Mouse (Mus musculus) heart, embryonic 13.5 days (tissue): ENCODE measurements at regions not wholly inside any gene's neighbourhood (a gene's known extent, or its start where the extent isn't known, plus 50 kb on each side); places are given as distances from the start of the nearest gene placed in this dataset.

Experiments
- ATAC-seq: fragments of 200-750 bp; cut with Nextera tagmentation; 2 replicates; pipeline ENCODE4 v1.8.0; 2017; ENCODE audit warnings: moderate TSS enrichment; ENCODE audit not compliant: insufficient number of reproducible peaks, low FRiP score, low TSS enrichment; ENCODE audit errors: extremely low read depth
- H3K27ac ChIP-seq: fragments of 300-500 bp; sonication (generic); replicated peaks from 2 replicates; pipeline ENCODE4 v1.5.1; 2015; ENCODE audit warnings: moderate library complexity, mild to moderate bottlenecking, inconsistent platforms
- H3K27me3 ChIP-seq: fragments of 300-500 bp; sonication (generic); replicated peaks from 2 replicates; pipeline ENCODE4 v1.6.1; 2015; ENCODE audit warnings: mild to moderate bottlenecking, inconsistent platforms
- H3K36me3 ChIP-seq: fragments of 300-500 bp; sonication (generic); 2 replicates; pipeline ENCODE4 v1.6.1; 2015; ENCODE audit warnings: mild to moderate bottlenecking, inconsistent platforms
- H3K4me1 ChIP-seq: fragments of 300-500 bp; sonication (generic); 2 replicates; pipeline ENCODE4 v1.6.1; 2015; ENCODE audit warnings: inconsistent platforms
- H3K4me2 ChIP-seq: fragments of 300-500 bp; sonication (generic); 2 replicates; pipeline ENCODE4 v1.6.1; 2015; ENCODE audit warnings: inconsistent platforms, mild to moderate bottlenecking, moderate library complexity
- H3K4me3 ChIP-seq: fragments of 300-500 bp; sonication (generic); 2 replicates; pipeline ENCODE4 v1.5.1; 2015; ENCODE audit warnings: moderate library complexity, mild to moderate bottlenecking, inconsistent platforms
- H3K9ac ChIP-seq: fragments of 300-500 bp; sonication (generic); 2 replicates; pipeline ENCODE4 v1.6.1; 2015; ENCODE audit warnings: inconsistent platforms, mild to moderate bottlenecking, moderate library complexity
- H3K9me3 ChIP-seq: fragments of 300-500 bp; sonication (generic); 2 replicates; pipeline ENCODE4 v1.6.1; 2016; ENCODE audit warnings: inconsistent platforms
- WGBS: fragments of 180-500 bp; shearing (Covaris S2); methylation state at CpG from one replicate; pipeline ENCODE4 v1.1.7; 2015; ENCODE audit warnings: mixed read lengths; 5-methylcytosine and 5-hydroxymethylcytosine counted together

- no peak for ATAC-seq
- Histone ChIP-seq H3K4me2 (no peak overlapping the region), H3K27ac (no peak overlapping the region), H3K36me3 (no peaks in the 10 kb centered on the region), H3K9me3 (no peaks in the 10 kb centered on the region), H3K9ac (no peak overlapping the region), H3K27me3 (no peaks in the 10 kb centered on the region), H3K4me3 (no peak overlapping the region), H3K4me1 (no peaks in the 10 kb centered on the region)
- WGBS: 62% methylated on average over 5 of the region's 5 CpGs
Measured at GRCm38 (mm10) chr3:39714056-39714592, 817.0 kb upstream of the Intu start.

GRCm38 (mm10) chr3:39718946-39719545 is 812.0 kb upstream of the Intu start:
- Histone ChIP-seq H3K27me3 (no peaks in the 10 kb centered on the region), H3K36me3 (no peaks in the 10 kb centered on the region), H3K4me2 (no peak overlapping the region), H3K4me1 (no peaks in the 10 kb centered on the region), H3K4me3 (no peak overlapping the region), H3K9ac (no peak overlapping the region), H3K9me3 (no peaks in the 10 kb centered on the region), H3K27ac (no peak overlapping the region; the same call in 1 of the 2 replicates)
- no peak for ATAC-seq
- 67% methylated on average over 11 of the region's 11 CpGs for WGBS

GRCm38 (mm10) chr3:39725755-39726154 is 805.3 kb upstream of the Intu start:
- Histone ChIP-seq H3K4me3 (no peak overlapping the region), H3K9me3 (no peaks in the 10 kb centered on the region), H3K36me3 (no peaks in the 10 kb centered on the region), H3K4me1 (peaks cover 5% of the 10 kb centered on the region), H3K4me2 (no peak overlapping the region), H3K27me3 (no peaks in the 10 kb centered on the region), H3K27ac (no peak overlapping the region), H3K9ac (no peak overlapping the region)
- 58% methylated on average over 3 of the region's 3 CpGs for WGBS
- ATAC-seq: no peak

- no peak overlapping the region for H3K27ac ChIP-seq
- no peak for ATAC-seq
- H3K4me2 ChIP-seq: no peak overlapping the region
- H3K9ac ChIP-seq: no peak overlapping the region
- WGBS: 32% methylated on average over 1 of the region's 1 CpGs
- no peaks in the 10 kb centered on the region for H3K36me3 ChIP-seq
- H3K4me1 ChIP-seq: peaks cover 12% of the 10 kb centered on the region
- H3K27me3 ChIP-seq: no peaks in the 10 kb centered on the region
- H3K4me3 ChIP-seq: no peak overlapping the region
- no peaks in the 10 kb centered on the region for H3K9me3 ChIP-seq
Measured at GRCm38 (mm10) chr3:39736639-39737038, 794.4 kb upstream of the Intu start.

GRCm38 (mm10) chr3:39745947-39746346 is 785.1 kb upstream of the Intu start:
- Histone ChIP-seq H3K27ac (no peak overlapping the region), H3K4me3 (no peak overlapping the region), H3K36me3 (no peaks in the 10 kb centered on the region), H3K9ac (no peak overlapping the region), H3K4me1 (peaks cover 1% of the 10 kb centered on the region), H3K27me3 (no peaks in the 10 kb centered on the region), H3K4me2 (no peak overlapping the region), H3K9me3 (no peaks in the 10 kb centered on the region)
- ATAC-seq: no peak
- 85% methylated on average over 2 of the region's 2 CpGs for WGBS

GRCm38 (mm10) chr3:39768981-39769568 is 762.0 kb upstream of the Intu start:
- H3K27me3 ChIP-seq: no peaks in the 10 kb centered on the region
- 84% methylated on average over 6 of the region's 6 CpGs for WGBS
- no peaks in the 10 kb centered on the region for H3K36me3 ChIP-seq
- no peak overlapping the region for H3K9ac ChIP-seq
- H3K4me2 ChIP-seq: no peak overlapping the region
- no peak for ATAC-seq
- H3K9me3 ChIP-seq: no peaks in the 10 kb centered on the region
- H3K27ac ChIP-seq: no peak overlapping the region
- peaks cover 12% of the 10 kb centered on the region for H3K4me1 ChIP-seq
- H3K4me3 ChIP-seq: no peak overlapping the region

GRCm38 (mm10) chr3:39776278-39777039 is 754.6 kb upstream of the Intu start:
- Histone ChIP-seq H3K4me2 (peak overlapping the region; percentile 24; the same call in 1 of the 2 replicates), H3K4me3 (no peak overlapping the region), H3K27me3 (no peaks in the 10 kb centered on the region), H3K9me3 (no peaks in the 10 kb centered on the region), H3K4me1 (peaks cover 53% of the 10 kb centered on the region), H3K36me3 (no peaks in the 10 kb centered on the region), H3K27ac (peak overlapping the region; percentile 71), H3K9ac (no peak overlapping the region)
- no peak for ATAC-seq
- 34% methylated on average over 7 of the region's 7 CpGs for WGBS

- H3K27me3 ChIP-seq: no peaks in the 10 kb centered on the region
- H3K27ac ChIP-seq: peak overlapping the region; percentile 80
- H3K9me3 ChIP-seq: no peaks in the 10 kb centered on the region
- ATAC-seq: peak; percentile 56; the same call in 1 of the 2 replicates
- peak overlapping the region; percentile 50 for H3K4me2 ChIP-seq
- peak overlapping the region; percentile 58; the same call in 1 of the 2 replicates for H3K9ac ChIP-seq
- 15% methylated on average over 6 of the region's 6 CpGs for WGBS
- H3K4me3 ChIP-seq: peak overlapping the region; percentile 8
- peaks cover 36% of the 10 kb centered on the region for H3K4me1 ChIP-seq
- no peaks in the 10 kb centered on the region for H3K36me3 ChIP-seq
Measured at GRCm38 (mm10) chr3:39779690-39780218, 751.3 kb upstream of the Intu start.

GRCm38 (mm10) chr3:39780270-39780669 is 750.8 kb upstream of the Intu start:
- Histone ChIP-seq H3K27ac (peak overlapping the region; percentile 80), H3K27me3 (no peaks in the 10 kb centered on the region), H3K4me3 (peak overlapping the region; percentile 8; the same call in 1 of the 2 replicates), H3K36me3 (no peaks in the 10 kb centered on the region), H3K9ac (peak overlapping the region; percentile 48; the same call in 1 of the 2 replicates), H3K4me2 (peak overlapping the region; percentile 50), H3K4me1 (peaks cover 36% of the 10 kb centered on the region), H3K9me3 (no peaks in the 10 kb centered on the region)
- ATAC-seq: no peak; the same call in 1 of the 2 replicates
- 12% methylated on average over 5 of the region's 5 CpGs for WGBS

- H3K9me3 ChIP-seq: no peaks in the 10 kb centered on the region
- 62% methylated on average over 2 of the region's 2 CpGs for WGBS
- H3K4me1 ChIP-seq: peaks cover 5% of the 10 kb centered on the region
- no peak overlapping the region for H3K9ac ChIP-seq
- no peak overlapping the region for H3K4me2 ChIP-seq
- no peak for ATAC-seq
- H3K27ac ChIP-seq: no peak overlapping the region
- no peaks in the 10 kb centered on the region for H3K36me3 ChIP-seq
- H3K4me3 ChIP-seq: no peak overlapping the region
- no peaks in the 10 kb centered on the region for H3K27me3 ChIP-seq
Measured at GRCm38 (mm10) chr3:39784901-39785300, 746.2 kb upstream of the Intu start.

- Histone ChIP-seq H3K9ac (no peak overlapping the region), H3K4me3 (no peak overlapping the region), H3K27ac (no peak overlapping the region), H3K36me3 (no peaks in the 10 kb centered on the region), H3K9me3 (no peaks in the 10 kb centered on the region), H3K27me3 (no peaks in the 10 kb centered on the region), H3K4me1 (no peaks in the 10 kb centered on the region), H3K4me2 (no peak overlapping the region)
- ATAC-seq: no peak
- 94% methylated on average over 1 of the region's 1 CpGs for WGBS
Measured at GRCm38 (mm10) chr3:39809586-39809985, 721.5 kb upstream of the Intu start.
